Mouse (Mus musculus): ENCODE data around the gene Cd4.

GRCm38 (mm10) chr6:124915942-124916694, 28.1 kb upstream of the Cd4 start:
- TF ChIP-seq CTCF (IDR thresholded peaks at IDR 0.05; ENCODE audit: low read depth) (no peak), EP300 (IDR thresholded peaks at IDR 0.05; ENCODE audit: low read depth) (no peak)
